Mouse (Mus musculus): ENCODE data around the gene Gabpb2.

The Gabpb2 gene

GRCm38 (mm10) chr3:95194721-95195135 lies 23.0 kb downstream of the Gabpb2 start:
- no peak for DNase-seq (ENCODE audit: low spot score)

GRCm38 (mm10) chr3:95186888-95187287 lies 30.8 kb downstream of the Gabpb2 start:
- DNase-seq (ENCODE audit: low spot score): no peak

GRCm38 (mm10) chr3:95186100-95186499 lies 31.6 kb downstream of the Gabpb2 start:
- DNase-seq (ENCODE audit: low spot score): no peak

- no peak for DNase-seq (ENCODE audit: low spot score)
These were observed 32.7 kb downstream of the Gabpb2 start for GRCm38 (mm10) chr3:95184796-95185577.

- no peak for DNase-seq (ENCODE audit: low spot score)
These were observed 35.9 kb downstream of the Gabpb2 start for GRCm38 (mm10) chr3:95181841-95182240.

GRCm38 (mm10) chr3:95179890-95180289 lies 37.8 kb downstream of the Gabpb2 start:
- no peak for DNase-seq (ENCODE audit: low spot score)

GRCm38 (mm10) chr3:95178948-95179347 lies 38.8 kb downstream of the Gabpb2 start:
- no peak for DNase-seq (ENCODE audit: low spot score)

- no peak for DNase-seq (ENCODE audit: low spot score)
These were observed 40.1 kb downstream of the Gabpb2 start for GRCm38 (mm10) chr3:95177583-95177982.

- no peak for DNase-seq (ENCODE audit: low spot score)
These were observed 41.2 kb downstream of the Gabpb2 start for GRCm38 (mm10) chr3:95176500-95176899.

GRCm38 (mm10) chr3:95174011-95174592 lies 43.6 kb downstream of the Gabpb2 start:
- peak; percentile 64 for DNase-seq (ENCODE audit: low spot score)

- DNase-seq (ENCODE audit: low spot score): no peak
These were observed 44.3 kb downstream of the Gabpb2 start for GRCm38 (mm10) chr3:95173256-95173949.

GRCm38 (mm10) chr3:95172526-95173255 lies 45.0 kb downstream of the Gabpb2 start:
- no peak for DNase-seq (ENCODE audit: low spot score)

- DNase-seq (ENCODE audit: low spot score): no peak
These were observed 46.6 kb downstream of the Gabpb2 start for GRCm38 (mm10) chr3:95171105-95171504.

GRCm38 (mm10) chr3:95169996-95170395 lies 47.7 kb downstream of the Gabpb2 start:
- DNase-seq (ENCODE audit: low spot score): no peak

- DNase-seq (ENCODE audit: low spot score): no peak
These were observed 52.9 kb downstream of the Gabpb2 start for GRCm38 (mm10) chr3:95164840-95165239.

- DNase-seq (ENCODE audit: low spot score): no peak
These were observed 53.5 kb downstream of the Gabpb2 start for GRCm38 (mm10) chr3:95164256-95164550.

GRCm38 (mm10) chr3:95163419-95164255 lies 54.1 kb downstream of the Gabpb2 start:
- DNase-seq (ENCODE audit: low spot score): no peak

- DNase-seq (ENCODE audit: low spot score): no peak
These were observed 55.4 kb downstream of the Gabpb2 start for GRCm38 (mm10) chr3:95162345-95162628.

GRCm38 (mm10) chr3:95161618-95162344 lies 55.9 kb downstream of the Gabpb2 start:
- no peak for DNase-seq (ENCODE audit: low spot score)

GRCm38 (mm10) chr3:95161041-95161551 lies 56.6 kb downstream of the Gabpb2 start:
- no peak for DNase-seq (ENCODE audit: low spot score)
